Mouse (Mus musculus): ENCODE data around the gene Sulf2. TPM values are rescaled to one million over a fixed set of nuclear protein-coding genes. Genes with fewer than 3 reads are reported as not detected.

Sulf2 gene
- polyA plus RNA-seq, 1 experiment from 2014 or later, result 118 TPM

- no peaks in the 10 kb centered on the region for H3K4me1 ChIP-seq
- 91% methylated on average over 7 of the region's 7 CpGs for WGBS
- no peak for ATAC-seq (ENCODE audit: low FRiP score)
- no peak overlapping the region for H3K4me3 ChIP-seq (replicated peaks)
- no peak overlapping the region for H3K4me2 ChIP-seq
- H3K36me3 ChIP-seq, result peaks cover 65% of the 10 kb centered on the region
- H3K27me3 ChIP-seq (replicated peaks), result no peaks in the 10 kb centered on the region
- no peaks in the 10 kb centered on the region for H3K9me3 ChIP-seq (replicated peaks)
- H3K27ac ChIP-seq (replicated peaks), result no peak overlapping the region
- H3K9ac ChIP-seq (replicated peaks), result no peak overlapping the region
Measured at GRCm38 (mm10) chr2:166069738-166070137, 85.7 kb downstream of the Sulf2 start.

DNA sequence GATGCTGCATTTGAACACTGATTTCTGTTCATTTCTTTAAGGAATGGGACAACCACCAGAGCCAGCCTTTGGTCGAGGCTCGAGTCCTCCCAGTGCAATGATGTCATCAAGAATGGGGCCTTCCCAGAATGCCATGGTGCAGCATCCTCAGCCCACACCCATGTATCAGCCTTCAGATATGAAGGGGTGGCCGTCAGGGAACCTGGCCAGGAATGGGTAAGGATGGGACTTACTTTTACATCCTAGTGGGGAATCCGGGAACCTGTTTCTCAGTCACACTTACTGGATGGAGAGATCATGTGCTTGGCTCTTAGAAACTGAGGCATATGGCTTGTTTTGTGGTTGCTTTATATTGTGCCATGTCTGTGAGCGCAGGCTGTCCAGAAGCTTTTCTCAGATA, 86.3 kb downstream of the Sulf2 start:
- no peak overlapping the region for H3K9ac ChIP-seq (replicated peaks)
- no peak overlapping the region for H3K4me2 ChIP-seq
- no peaks in the 10 kb centered on the region for H3K27me3 ChIP-seq (replicated peaks)
- no peaks in the 10 kb centered on the region for H3K9me3 ChIP-seq (replicated peaks)
- no peaks in the 10 kb centered on the region for H3K4me1 ChIP-seq
- WGBS, result 90% methylated on average over 5 of the region's 5 CpGs
- ATAC-seq (ENCODE audit: low FRiP score), result no peak
- no peak overlapping the region for H3K4me3 ChIP-seq (replicated peaks)
- H3K27ac ChIP-seq (replicated peaks), result no peak overlapping the region
- peaks cover 67% of the 10 kb centered on the region for H3K36me3 ChIP-seq

DNA sequence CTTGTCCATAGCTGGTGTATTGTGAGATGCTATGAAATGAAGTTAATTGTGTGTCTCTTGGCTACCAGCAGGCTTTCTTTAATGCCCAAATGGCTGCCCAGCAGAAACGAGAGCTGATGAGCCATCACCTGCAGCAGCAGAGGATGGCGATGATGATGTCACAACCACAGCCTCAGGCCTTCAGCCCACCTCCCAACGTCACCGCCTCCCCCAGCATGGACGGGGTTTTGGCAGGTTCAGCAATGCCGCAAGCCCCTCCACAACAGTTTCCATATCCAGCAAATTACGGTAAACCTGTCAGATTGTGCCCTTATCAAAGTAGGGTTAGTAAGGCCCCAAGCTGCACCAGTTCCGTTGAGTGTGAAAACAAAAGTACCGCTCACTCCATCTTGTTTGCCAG, 87.2 kb downstream of the Sulf2 start:
- Histone ChIP-seq H3K27ac (replicated peaks) (no peak overlapping the region), H3K27me3 (replicated peaks) (no peaks in the 10 kb centered on the region), H3K36me3 (peaks cover 68% of the 10 kb centered on the region), H3K4me3 (replicated peaks) (no peak overlapping the region), H3K4me1 (no peaks in the 10 kb centered on the region), H3K9me3 (replicated peaks) (no peaks in the 10 kb centered on the region), H3K9ac (replicated peaks) (no peak overlapping the region), H3K4me2 (no peak overlapping the region)
- WGBS, result 87% methylated on average over 9 of the region's 9 CpGs
- no peak for ATAC-seq (ENCODE audit: low FRiP score)

DNA sequence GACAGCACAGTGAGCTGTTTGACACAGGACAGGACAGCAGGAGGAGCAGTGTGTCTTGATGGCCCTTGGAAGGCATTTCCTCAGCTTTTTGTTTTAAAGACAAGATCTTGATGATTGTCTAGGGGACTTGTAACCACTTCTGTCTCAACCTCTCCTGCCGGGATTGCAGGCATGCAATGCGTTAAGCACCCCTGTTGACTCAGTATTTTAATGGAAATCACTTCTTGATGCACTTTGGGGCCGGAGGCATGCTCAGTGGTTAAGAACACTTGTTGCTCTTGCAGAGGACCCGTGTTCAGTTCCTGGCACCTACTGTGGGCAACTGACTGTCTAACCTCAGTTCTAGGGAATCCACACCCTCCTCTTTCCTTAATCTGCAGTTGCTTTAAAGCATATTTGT, 89.0 kb downstream of the Sulf2 start:
- no peak overlapping the region for H3K4me3 ChIP-seq (replicated peaks)
- no peak overlapping the region for H3K27ac ChIP-seq (replicated peaks)
- no peaks in the 10 kb centered on the region for H3K9me3 ChIP-seq (replicated peaks)
- H3K36me3 ChIP-seq, result peaks cover 73% of the 10 kb centered on the region
- WGBS, result 64% methylated on average over 4 of the region's 4 CpGs
- no peaks in the 10 kb centered on the region for H3K27me3 ChIP-seq (replicated peaks)
- ATAC-seq (ENCODE audit: low FRiP score), result no peak
- H3K4me2 ChIP-seq, result no peak overlapping the region
- no peak overlapping the region for H3K9ac ChIP-seq (replicated peaks)
- H3K4me1 ChIP-seq, result no peaks in the 10 kb centered on the region

- no peak for ATAC-seq (ENCODE audit: low FRiP score)
- Histone ChIP-seq H3K36me3 (peaks cover 63% of the 10 kb centered on the region), H3K9me3 (replicated peaks) (no peaks in the 10 kb centered on the region), H3K27me3 (replicated peaks) (no peaks in the 10 kb centered on the region), H3K4me2 (no peak overlapping the region), H3K4me1 (no peaks in the 10 kb centered on the region), H3K9ac (replicated peaks) (no peak overlapping the region), H3K4me3 (replicated peaks) (no peak overlapping the region), H3K27ac (replicated peaks) (no peak overlapping the region)
- 91% methylated on average over 8 of the region's 8 CpGs for WGBS
Measured at GRCm38 (mm10) chr2:166062431-166062830, 93.0 kb downstream of the Sulf2 start.

- Histone ChIP-seq H3K4me2 (no peak overlapping the region), H3K27ac (replicated peaks) (no peak overlapping the region), H3K36me3 (peaks cover 61% of the 10 kb centered on the region), H3K27me3 (replicated peaks) (no peaks in the 10 kb centered on the region), H3K4me1 (no peaks in the 10 kb centered on the region), H3K9ac (replicated peaks) (no peak overlapping the region), H3K9me3 (replicated peaks) (no peaks in the 10 kb centered on the region), H3K4me3 (replicated peaks) (no peak overlapping the region)
- no peak for ATAC-seq (ENCODE audit: low FRiP score)
- 83% methylated on average over 1 of the region's 1 CpGs for WGBS
Measured at GRCm38 (mm10) chr2:166062008-166062407, 93.5 kb downstream of the Sulf2 start.

DNA sequence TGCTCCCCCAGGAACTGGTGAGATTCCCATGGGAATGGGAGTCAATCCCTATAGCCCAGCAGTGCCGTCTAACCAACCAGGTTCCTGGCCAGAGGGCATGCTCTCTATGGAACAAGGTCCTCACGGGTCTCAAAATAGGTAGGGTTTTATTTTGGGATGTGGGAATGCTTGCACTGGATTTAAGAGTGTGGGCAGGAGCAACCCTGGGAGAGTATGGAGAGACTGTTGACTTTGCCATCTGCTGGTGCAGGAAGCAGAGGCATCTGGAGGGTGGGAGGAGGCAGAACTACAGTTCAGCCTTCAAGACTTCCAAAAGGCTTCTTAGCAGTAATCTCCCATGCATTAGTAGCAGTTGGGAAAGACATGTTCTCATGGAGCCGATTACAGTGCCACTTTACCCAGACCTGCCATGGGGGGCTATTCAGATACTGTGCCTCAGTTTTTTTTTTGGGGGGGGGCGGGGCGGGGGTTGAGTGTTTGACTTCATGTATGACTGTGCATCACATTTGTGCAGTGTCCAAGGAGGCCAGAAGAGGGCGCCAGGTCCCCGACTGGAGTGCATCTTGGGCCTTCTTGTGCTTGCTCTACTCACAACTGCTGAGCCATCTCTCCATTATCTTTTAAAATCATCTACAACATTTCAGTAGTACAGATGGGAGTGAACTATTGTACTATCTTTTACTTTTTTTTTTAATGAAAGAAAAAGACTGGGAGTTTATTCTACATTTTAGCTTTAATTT, 95.6 kb downstream of the Sulf2 start:
- Histone ChIP-seq H3K9ac (replicated peaks) (no peak overlapping the region), H3K4me2 (no peak overlapping the region), H3K27ac (replicated peaks) (no peak overlapping the region), H3K36me3 (peaks cover 64% of the 10 kb centered on the region), H3K4me3 (replicated peaks) (no peak overlapping the region), H3K27me3 (replicated peaks) (no peaks in the 10 kb centered on the region), H3K4me1 (no peaks in the 10 kb centered on the region), H3K9me3 (replicated peaks) (no peaks in the 10 kb centered on the region)
- 84% methylated on average over 7 of the region's 7 CpGs for WGBS
- ATAC-seq (ENCODE audit: low FRiP score), result no peak

DNA sequence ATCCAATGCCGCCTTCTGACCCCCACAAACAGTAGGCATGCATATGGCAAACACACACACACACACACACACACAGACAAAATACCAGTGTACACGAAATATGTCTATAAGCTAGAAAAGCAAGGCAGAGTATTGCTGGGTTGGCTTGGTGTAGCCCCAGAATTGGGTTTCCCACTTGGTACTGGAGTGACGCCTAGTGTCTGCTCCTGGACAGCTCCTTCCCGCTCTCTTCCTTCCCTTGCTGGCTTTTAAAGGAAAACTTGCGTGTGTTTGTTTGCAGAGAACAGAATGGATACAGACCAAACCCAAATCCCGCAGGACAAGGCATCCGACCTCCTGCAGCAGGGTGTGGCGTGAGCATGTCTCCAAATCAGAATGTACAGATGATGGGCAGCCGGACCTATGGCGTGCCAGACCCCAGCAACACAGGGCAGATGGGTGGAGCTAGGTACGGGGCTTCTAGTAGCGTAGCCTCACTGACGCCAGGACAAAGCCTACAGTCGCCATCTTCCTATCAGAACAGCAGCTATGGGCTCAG, 101.4 kb downstream of the Sulf2 start:
- Histone ChIP-seq H3K4me1 (no peaks in the 10 kb centered on the region), H3K9ac (replicated peaks) (no peak overlapping the region), H3K27ac (replicated peaks) (no peak overlapping the region), H3K4me2 (no peak overlapping the region), H3K4me3 (replicated peaks) (no peak overlapping the region), H3K36me3 (peaks cover 72% of the 10 kb centered on the region), H3K9me3 (replicated peaks) (no peaks in the 10 kb centered on the region), H3K27me3 (replicated peaks) (no peaks in the 10 kb centered on the region)
- WGBS, result 96% methylated on average over 14 of the region's 14 CpGs
- no peak for ATAC-seq (ENCODE audit: low FRiP score)

DNA sequence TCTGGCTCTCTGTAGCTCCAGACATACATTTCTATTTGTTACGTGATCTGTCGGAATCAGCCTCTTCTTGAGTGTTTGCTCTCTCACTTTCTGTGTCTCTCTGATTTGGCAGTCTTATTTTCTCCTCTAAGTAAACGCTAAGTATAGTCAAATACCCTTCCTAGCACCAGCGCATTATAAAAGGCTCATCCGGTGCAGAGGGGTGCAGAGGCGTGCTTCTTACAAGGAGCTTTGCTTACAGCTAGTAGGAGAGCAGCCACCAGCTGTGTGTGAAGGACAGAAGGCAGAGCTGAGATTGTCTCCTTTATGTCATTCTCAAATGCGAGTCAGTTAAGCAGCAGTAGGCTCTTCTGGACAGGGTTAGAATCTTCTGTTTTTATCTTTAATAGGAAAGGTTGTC, 103.5 kb downstream of the Sulf2 start:
- H3K36me3 ChIP-seq, result peaks cover 72% of the 10 kb centered on the region
- H3K9ac ChIP-seq (replicated peaks), result no peak overlapping the region
- H3K9me3 ChIP-seq (replicated peaks), result no peaks in the 10 kb centered on the region
- no peak overlapping the region for H3K27ac ChIP-seq (replicated peaks)
- H3K4me2 ChIP-seq, result no peak overlapping the region
- no peaks in the 10 kb centered on the region for H3K4me1 ChIP-seq
- no peak overlapping the region for H3K4me3 ChIP-seq (replicated peaks)
- no peaks in the 10 kb centered on the region for H3K27me3 ChIP-seq (replicated peaks)
- ATAC-seq (ENCODE audit: low FRiP score), result no peak
- WGBS, result 91% methylated on average over 7 of the region's 7 CpGs

GRCm38 (mm10) chr2:166051421-166051820, 104.0 kb downstream of the Sulf2 start:
- peaks cover 68% of the 10 kb centered on the region for H3K36me3 ChIP-seq
- H3K4me3 ChIP-seq (replicated peaks), result no peak overlapping the region
- no peaks in the 10 kb centered on the region for H3K27me3 ChIP-seq (replicated peaks)
- H3K4me1 ChIP-seq, result no peaks in the 10 kb centered on the region
- H3K4me2 ChIP-seq, result no peak overlapping the region
- H3K9ac ChIP-seq (replicated peaks), result no peak overlapping the region
- ATAC-seq (ENCODE audit: low FRiP score), result no peak
- WGBS, result 91% methylated on average over 17 of the region's 17 CpGs
- no peak overlapping the region for H3K27ac ChIP-seq (replicated peaks)
- H3K9me3 ChIP-seq (replicated peaks), result no peaks in the 10 kb centered on the region

DNA sequence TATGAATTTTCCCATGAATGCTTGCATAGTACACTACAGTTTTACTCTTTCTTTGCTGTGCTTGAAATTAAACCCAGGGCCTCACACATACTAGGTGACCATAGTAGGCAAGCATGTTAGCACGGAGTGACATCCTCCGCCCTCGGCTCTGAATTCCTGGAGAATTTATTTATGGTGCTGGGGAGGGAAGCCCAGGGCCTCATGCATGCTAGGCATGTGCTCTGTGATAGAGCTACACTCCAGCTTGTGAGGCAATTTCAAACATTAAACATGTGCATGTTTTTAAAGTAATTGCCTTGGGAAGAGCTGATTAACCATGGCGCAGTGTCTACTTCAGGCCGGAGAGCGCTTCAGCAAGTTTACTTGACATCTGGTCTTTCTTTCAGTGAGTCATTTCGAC, 106.6 kb downstream of the Sulf2 start:
- H3K9ac ChIP-seq (replicated peaks), result no peak overlapping the region
- no peaks in the 10 kb centered on the region for H3K9me3 ChIP-seq (replicated peaks)
- H3K27me3 ChIP-seq (replicated peaks), result no peaks in the 10 kb centered on the region
- H3K27ac ChIP-seq (replicated peaks), result no peak overlapping the region
- peaks cover 45% of the 10 kb centered on the region for H3K36me3 ChIP-seq
- no peak overlapping the region for H3K4me3 ChIP-seq (replicated peaks)
- no peak overlapping the region for H3K4me2 ChIP-seq
- WGBS, result 85% methylated on average over 7 of the region's 7 CpGs
- ATAC-seq (ENCODE audit: low FRiP score), result no peak
- H3K4me1 ChIP-seq, result peaks cover 5% of the 10 kb centered on the region; the same call in 1 of the 2 replicates

DNA sequence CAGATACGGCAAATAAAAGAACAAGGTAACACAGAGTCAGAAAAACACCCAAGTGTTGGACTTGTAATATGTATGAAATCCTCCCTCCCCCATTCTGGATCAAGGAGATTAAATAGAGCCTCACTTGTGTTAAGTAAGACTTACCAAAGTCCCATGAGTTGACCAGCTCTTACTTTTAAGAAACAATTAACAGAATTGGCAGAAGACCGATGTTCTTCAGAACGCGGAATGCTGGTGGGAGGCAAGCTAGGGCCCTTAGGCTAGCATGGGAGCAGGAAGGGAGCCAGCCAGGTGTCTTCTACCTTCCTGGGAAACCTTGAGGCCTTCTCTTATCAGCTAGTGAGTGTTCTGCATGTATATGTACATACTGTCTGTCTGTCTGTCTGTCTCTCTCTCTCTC, 107.5 kb downstream of the Sulf2 start:
- WGBS, result 98% methylated on average over 4 of the region's 4 CpGs
- H3K4me2 ChIP-seq, result no peak overlapping the region

More for the DNA sequence above, 107.5 kb downstream of the Sulf2 start:
- H3K4me1 ChIP-seq, result peaks cover 5% of the 10 kb centered on the region; the same call in 1 of the 2 replicates
- H3K9me3 ChIP-seq (replicated peaks), result no peaks in the 10 kb centered on the region
- ATAC-seq (ENCODE audit: low FRiP score), result no peak
- no peak overlapping the region for H3K27ac ChIP-seq (replicated peaks)
- H3K4me3 ChIP-seq (replicated peaks), result no peak overlapping the region
- H3K36me3 ChIP-seq, result peaks cover 41% of the 10 kb centered on the region
- no peak overlapping the region for H3K9ac ChIP-seq (replicated peaks)
- no peaks in the 10 kb centered on the region for H3K27me3 ChIP-seq (replicated peaks)

Measured in neural tube, embryonic 15.5 days (tissue).